Mouse (Mus musculus): ENCODE measurements around the gene Ntmt1. TPM values are rescaled to one million over a fixed set of nuclear protein-coding genes. Genes with fewer than 3 reads are reported as not detected.

Gene Ntmt1
- polyA plus RNA-seq, 1 experiment from 2014 or later, result 110 TPM

- peak; percentile 23 for DNase-seq (ENCODE audit: low spot score)
- H3K27me3 ChIP-seq (ENCODE audit: control insufficient read depth, insufficient read depth, low read length), result no peaks in the 10 kb centered on the region
- peak overlapping the region; percentile 9; the same call in 1 of the 2 replicates for H3K4me2 ChIP-seq (ENCODE audit: low read depth)
- H3K4me1 ChIP-seq (ENCODE audit: control insufficient read depth, insufficient read depth, low read length), result peaks cover 8% of the 10 kb centered on the region; the same call in 1 of the 2 replicates
- 9% methylated on average over 21 of the region's 21 CpGs for WGBS
- no peak for ATAC-seq (ENCODE audit: insufficient read depth, low FRiP score, low TSS enrichment)
- H3K27ac ChIP-seq (ENCODE audit: low read depth, low read length), result no peak overlapping the region
- H3K4me3 ChIP-seq (ENCODE audit: low read depth, low read length), result no peak overlapping the region
- H3K9me3 ChIP-seq (ENCODE audit: control insufficient read depth, low read length), result no peaks in the 10 kb centered on the region
- H3K9ac ChIP-seq (ENCODE audit: low read length), result 0 out of 2 replicates have a peak overlapping the region, but pooled peaks have one; percentile 1
- no peaks in the 10 kb centered on the region for H3K36me3 ChIP-seq (ENCODE audit: control insufficient read depth, insufficient read depth, low read length)
Measured at GRCm38 (mm10) chr2:30836238-30836990, 28.8 kb downstream of the Ntmt1 start.

GRCm38 (mm10) chr2:30842615-30843014 lies 35.0 kb downstream of the Ntmt1 start:
- no peak overlapping the region for H3K4me2 ChIP-seq (ENCODE audit: low read depth)
- no peaks in the 10 kb centered on the region for H3K36me3 ChIP-seq (ENCODE audit: control insufficient read depth, insufficient read depth, low read length)
- no peak overlapping the region for H3K27ac ChIP-seq (ENCODE audit: low read depth, low read length)
- H3K9ac ChIP-seq (ENCODE audit: low read length), result no peak overlapping the region
- no peak overlapping the region for H3K4me3 ChIP-seq (ENCODE audit: low read depth, low read length)
- no peaks in the 10 kb centered on the region for H3K4me1 ChIP-seq (ENCODE audit: control insufficient read depth, insufficient read depth, low read length)
- H3K9me3 ChIP-seq (ENCODE audit: control insufficient read depth, low read length), result no peaks in the 10 kb centered on the region
- no peak for ATAC-seq (ENCODE audit: insufficient read depth, low FRiP score, low TSS enrichment)
- no peak for DNase-seq (ENCODE audit: low spot score)
- peaks cover 26% of the 10 kb centered on the region for H3K27me3 ChIP-seq (ENCODE audit: control insufficient read depth, insufficient read depth, low read length)
- WGBS, result 62% methylated on average over 10 of the region's 10 CpGs

DNA sequence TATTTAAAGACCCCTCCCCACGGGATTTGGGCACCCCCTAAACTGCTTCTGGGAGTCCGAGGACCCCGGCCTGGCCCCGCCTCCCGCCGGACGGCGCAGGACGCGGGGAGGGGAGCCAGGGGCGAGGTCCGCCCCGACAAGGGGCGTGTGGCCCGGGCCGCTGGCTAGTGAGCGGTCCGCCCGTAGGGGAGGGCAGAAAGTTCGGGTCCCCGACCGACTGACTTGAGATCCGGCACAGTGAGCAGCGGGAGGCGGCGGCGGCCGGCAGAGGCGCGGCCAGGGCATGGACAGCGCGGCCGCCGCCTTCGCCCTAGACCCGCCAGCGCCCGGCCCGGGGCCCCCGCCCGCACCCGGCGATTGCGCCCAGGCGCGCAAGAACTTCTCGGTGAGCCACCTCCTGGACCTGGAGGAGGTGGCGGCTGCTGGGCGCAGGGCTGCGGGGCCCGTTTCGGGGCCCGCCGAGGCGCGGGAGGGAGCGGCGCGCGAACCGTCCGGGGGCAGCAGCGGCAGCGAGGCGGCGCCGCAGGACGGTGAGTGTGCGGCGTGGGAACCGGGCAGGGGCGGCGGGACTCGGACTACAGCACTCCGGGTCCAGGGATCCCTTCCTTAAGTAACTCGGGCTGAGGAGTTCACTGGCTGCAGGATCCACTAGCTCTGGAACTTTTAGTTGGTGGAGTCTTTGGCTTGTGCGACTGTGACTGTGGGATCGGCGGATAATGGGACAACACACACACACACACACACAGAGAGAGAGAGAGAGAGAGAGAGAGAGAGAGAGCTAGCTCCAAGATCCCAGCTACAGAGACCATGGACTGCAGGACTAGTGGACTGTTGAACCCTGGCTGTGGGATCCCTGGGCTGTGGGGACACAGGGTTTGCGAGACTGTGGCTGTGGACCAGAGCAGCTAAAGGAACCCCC lies 37.8 kb downstream of the Ntmt1 start:
- no peaks in the 10 kb centered on the region for H3K9me3 ChIP-seq (ENCODE audit: control insufficient read depth, low read length)
- H3K4me2 ChIP-seq (ENCODE audit: low read depth), result peak overlapping the region; percentile 77
- peak overlapping the region; percentile 49 for H3K4me3 ChIP-seq (ENCODE audit: low read depth, low read length)
- no peaks in the 10 kb centered on the region for H3K36me3 ChIP-seq (ENCODE audit: control insufficient read depth, insufficient read depth, low read length)
- 1% methylated on average over 73 of the region's 80 CpGs for WGBS
- H3K9ac ChIP-seq (ENCODE audit: low read length), result peak overlapping the region; percentile 57
- ATAC-seq (ENCODE audit: insufficient read depth, low FRiP score, low TSS enrichment), result no peak
- no peaks in the 10 kb centered on the region for H3K4me1 ChIP-seq (ENCODE audit: control insufficient read depth, insufficient read depth, low read length)
- no peak overlapping the region for H3K27ac ChIP-seq (ENCODE audit: low read depth, low read length)
- peak; percentile 53 for DNase-seq (ENCODE audit: low spot score)
- H3K27me3 ChIP-seq (ENCODE audit: control insufficient read depth, insufficient read depth, low read length), result peaks cover 26% of the 10 kb centered on the region

DNA sequence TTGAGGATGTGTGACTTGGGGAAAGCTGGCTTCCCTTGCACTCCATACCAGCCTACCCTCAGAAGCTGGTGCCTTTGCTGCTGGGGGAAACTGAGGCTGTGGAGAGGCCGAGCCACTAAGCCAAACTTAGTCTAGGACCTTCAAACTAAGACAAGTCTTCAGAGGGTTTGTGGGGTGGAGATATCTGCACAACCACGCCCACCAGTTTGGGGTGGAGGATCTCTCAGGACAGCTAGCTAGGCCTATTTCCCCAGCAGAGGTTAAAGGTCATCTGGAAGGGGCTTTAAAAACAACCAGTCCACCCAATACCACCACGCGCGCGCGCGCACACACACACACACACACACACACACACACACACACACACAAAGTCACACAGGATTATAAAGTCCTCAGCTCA lies 38.6 kb downstream of the Ntmt1 start:
- ATAC-seq (ENCODE audit: insufficient read depth, low FRiP score, low TSS enrichment), result no peak
- Histone ChIP-seq H3K9ac (ENCODE audit: low read length) (no peak overlapping the region), H3K4me2 (ENCODE audit: low read depth) (no peak overlapping the region), H3K36me3 (ENCODE audit: control insufficient read depth, insufficient read depth, low read length) (no peaks in the 10 kb centered on the region), H3K4me3 (ENCODE audit: low read depth, low read length) (no peak overlapping the region), H3K9me3 (ENCODE audit: control insufficient read depth, low read length) (no peaks in the 10 kb centered on the region), H3K27ac (ENCODE audit: low read depth, low read length) (no peak overlapping the region), H3K4me1 (ENCODE audit: control insufficient read depth, insufficient read depth, low read length) (no peaks in the 10 kb centered on the region), H3K27me3 (ENCODE audit: control insufficient read depth, insufficient read depth, low read length) (peaks cover 26% of the 10 kb centered on the region)
- WGBS, result 55% methylated on average over 8 of the region's 8 CpGs
- DNase-seq (ENCODE audit: low spot score), result no peak

DNA sequence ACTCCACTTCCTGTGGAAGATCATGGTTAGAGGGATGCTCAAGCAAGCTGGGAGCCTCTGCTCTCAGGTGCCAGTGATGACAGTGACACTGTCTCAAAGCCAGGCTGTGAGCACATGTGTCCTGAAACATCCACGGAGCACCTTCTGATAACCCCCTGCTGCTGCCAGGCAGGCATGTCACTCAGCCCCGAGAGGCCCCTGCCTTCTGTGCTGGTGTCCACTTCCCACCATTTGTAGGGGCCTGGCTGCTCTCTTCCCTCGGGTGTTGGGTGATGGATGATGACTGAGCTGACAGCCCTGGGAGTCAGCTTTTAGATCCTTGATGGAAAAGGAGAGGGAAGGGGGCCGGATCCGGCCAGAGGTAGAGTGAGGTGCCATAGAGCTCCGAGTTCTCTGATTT lies 39.1 kb downstream of the Ntmt1 start:
- no peak overlapping the region for H3K9ac ChIP-seq (ENCODE audit: low read length)
- H3K27me3 ChIP-seq (ENCODE audit: control insufficient read depth, insufficient read depth, low read length), result peaks cover 26% of the 10 kb centered on the region
- no peak overlapping the region for H3K4me3 ChIP-seq (ENCODE audit: low read depth, low read length)
- no peaks in the 10 kb centered on the region for H3K36me3 ChIP-seq (ENCODE audit: control insufficient read depth, insufficient read depth, low read length)
- no peaks in the 10 kb centered on the region for H3K4me1 ChIP-seq (ENCODE audit: control insufficient read depth, insufficient read depth, low read length)
- ATAC-seq (ENCODE audit: insufficient read depth, low FRiP score, low TSS enrichment) (no peak), DNase-seq (ENCODE audit: low spot score) (no peak)
- no peak overlapping the region for H3K4me2 ChIP-seq (ENCODE audit: low read depth)
- no peak overlapping the region for H3K27ac ChIP-seq (ENCODE audit: low read depth, low read length)
- 20% methylated on average over 6 of the region's 6 CpGs for WGBS
- H3K9me3 ChIP-seq (ENCODE audit: control insufficient read depth, low read length), result no peaks in the 10 kb centered on the region

GRCm38 (mm10) chr2:30848184-30848583 lies 40.6 kb downstream of the Ntmt1 start:
- DNase-seq (ENCODE audit: low spot score) (no peak), ATAC-seq (ENCODE audit: insufficient read depth, low FRiP score, low TSS enrichment) (no peak)
- no peak overlapping the region for H3K4me2 ChIP-seq (ENCODE audit: low read depth)
- H3K36me3 ChIP-seq (ENCODE audit: control insufficient read depth, insufficient read depth, low read length), result no peaks in the 10 kb centered on the region
- no peaks in the 10 kb centered on the region for H3K9me3 ChIP-seq (ENCODE audit: control insufficient read depth, low read length)
- no peak overlapping the region for H3K9ac ChIP-seq (ENCODE audit: low read length)
- H3K27me3 ChIP-seq (ENCODE audit: control insufficient read depth, insufficient read depth, low read length), result peaks cover 26% of the 10 kb centered on the region
- no peak overlapping the region for H3K4me3 ChIP-seq (ENCODE audit: low read depth, low read length)
- H3K4me1 ChIP-seq (ENCODE audit: control insufficient read depth, insufficient read depth, low read length), result peaks cover 5% of the 10 kb centered on the region
- 43% methylated on average over 8 of the region's 8 CpGs for WGBS
- no peak overlapping the region for H3K27ac ChIP-seq (ENCODE audit: low read depth, low read length)

DNA sequence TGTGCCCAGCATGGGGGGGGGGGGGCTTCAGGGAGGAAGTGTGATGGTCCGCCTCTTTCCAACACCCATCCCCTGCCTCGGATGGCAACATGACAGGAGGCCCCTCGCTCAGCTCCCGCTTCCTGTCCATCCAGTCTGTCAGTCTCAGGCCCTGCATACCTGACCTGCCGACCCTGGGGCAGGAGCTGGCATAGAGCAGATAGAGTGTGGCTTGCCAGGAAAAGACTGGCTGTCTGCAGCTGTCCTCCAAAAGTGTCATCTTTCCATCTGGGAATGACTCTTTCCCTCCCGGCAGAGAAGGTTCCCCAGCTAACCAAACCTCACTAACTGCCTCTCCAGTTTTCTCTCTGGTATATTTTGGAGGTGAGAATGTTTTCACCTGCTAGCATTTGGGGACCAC lies 43.0 kb downstream of the Ntmt1 start:
- Histone ChIP-seq H3K4me1 (ENCODE audit: control insufficient read depth, insufficient read depth, low read length) (peaks cover 5% of the 10 kb centered on the region), H3K9ac (ENCODE audit: low read length) (no peak overlapping the region), H3K36me3 (ENCODE audit: control insufficient read depth, insufficient read depth, low read length) (no peaks in the 10 kb centered on the region), H3K27ac (ENCODE audit: low read depth, low read length) (no peak overlapping the region), H3K4me3 (ENCODE audit: low read depth, low read length) (no peak overlapping the region), H3K4me2 (ENCODE audit: low read depth) (no peak overlapping the region), H3K27me3 (ENCODE audit: control insufficient read depth, insufficient read depth, low read length) (peaks cover 8% of the 10 kb centered on the region; the same call in 1 of the 2 replicates), H3K9me3 (ENCODE audit: control insufficient read depth, low read length) (no peaks in the 10 kb centered on the region)
- no peak for ATAC-seq (ENCODE audit: insufficient read depth, low FRiP score, low TSS enrichment)
- no peak for DNase-seq (ENCODE audit: low spot score)
- WGBS, result 33% methylated on average over 6 of the region's 6 CpGs

DNA sequence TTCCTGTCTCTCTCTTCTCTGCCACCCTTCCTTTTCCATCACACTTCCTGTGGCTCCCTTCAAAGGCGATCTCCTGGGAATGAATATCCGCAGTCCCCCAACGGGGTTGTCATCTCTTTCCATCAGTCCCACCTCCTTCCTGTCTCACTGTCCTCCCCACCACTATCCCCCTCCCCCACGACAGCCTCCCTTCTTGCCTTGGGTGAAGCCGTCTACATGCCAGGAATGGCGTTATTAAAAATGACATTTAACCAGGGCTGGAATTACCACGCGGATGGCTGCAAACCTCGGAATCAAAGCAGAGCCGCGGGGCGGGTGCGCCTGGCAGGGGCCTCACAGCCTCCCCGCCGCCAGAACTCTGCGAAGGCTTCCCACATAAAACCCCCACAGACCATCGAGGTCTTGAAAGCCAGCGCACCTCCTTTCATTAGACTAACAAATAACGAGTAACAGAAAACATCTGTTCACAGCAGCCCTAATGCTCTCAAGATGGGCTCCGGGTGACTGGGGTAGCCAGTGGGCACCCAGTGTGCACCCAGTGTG lies 45.2 kb downstream of the Ntmt1 start:
- H3K36me3 ChIP-seq (ENCODE audit: control insufficient read depth, insufficient read depth, low read length), result no peaks in the 10 kb centered on the region
- H3K4me1 ChIP-seq (ENCODE audit: control insufficient read depth, insufficient read depth, low read length), result peaks cover 5% of the 10 kb centered on the region
- H3K27ac ChIP-seq (ENCODE audit: low read depth, low read length), result no peak overlapping the region
- no peaks in the 10 kb centered on the region for H3K27me3 ChIP-seq (ENCODE audit: control insufficient read depth, insufficient read depth, low read length)
- H3K9me3 ChIP-seq (ENCODE audit: control insufficient read depth, low read length), result no peaks in the 10 kb centered on the region
- ATAC-seq (ENCODE audit: insufficient read depth, low FRiP score, low TSS enrichment) (no peak), DNase-seq (ENCODE audit: low spot score) (no peak)
- no peak overlapping the region for H3K4me2 ChIP-seq (ENCODE audit: low read depth)
- no peak overlapping the region for H3K9ac ChIP-seq (ENCODE audit: low read length)
- H3K4me3 ChIP-seq (ENCODE audit: low read depth, low read length), result no peak overlapping the region
- 36% methylated on average over 20 of the region's 20 CpGs for WGBS
